Mouse (Mus musculus): ENCODE measurements around the gene E130309D02Rik. TPM values are rescaled to one million over a fixed set of nuclear protein-coding genes. Genes with fewer than 3 reads are reported as not detected.

The E130309D02Rik gene
- polyA plus RNA-seq, 1 experiment = 22.3 TPM

- no peak for TF ChIP-seq EP300 (IDR thresholded peaks at IDR 0.05; ENCODE audit: insufficient read depth, low read depth, low read length)
- no peak for TF ChIP-seq CTCF (IDR thresholded peaks at IDR 0.05; ENCODE audit: low read depth, low read length)
- TF ChIP-seq POLR2A (IDR thresholded peaks at IDR 0.05; ENCODE audit: insufficient read depth, low read length) = no peak
- Histone ChIP-seq H3K27me3 (ENCODE audit: control insufficient read depth, insufficient read depth, low read length, poor library complexity, severe bottlenecking) (no peaks in the 10 kb centered on the region), H3K9ac (ENCODE audit: low read depth, poor library complexity, severe bottlenecking) (peak overlapping the region; percentile 44; the same call in 1 of the 2 replicates), H3K36me3 (ENCODE audit: control insufficient read depth, insufficient read depth, low read length, poor library complexity, severe bottlenecking) (no peaks in the 10 kb centered on the region), H3K27ac (ENCODE audit: insufficient read depth, low read length) (no peak overlapping the region), H3K9me3 (replicated peaks; ENCODE audit: control insufficient read depth, insufficient read depth, low read length, poor library complexity, severe bottlenecking) (no peaks in the 10 kb centered on the region), H3K4me3 (ENCODE audit: low read depth, low read length) (peak overlapping the region; percentile 43), H3K4me1 (ENCODE audit: control insufficient read depth, insufficient read depth, low read length) (no peaks in the 10 kb centered on the region)
These were observed 42.4 kb upstream of the E130309D02Rik start for GRCm38 (mm10) chr5:143357564-143357963.

- H3K27me3 ChIP-seq (ENCODE audit: control insufficient read depth, insufficient read depth, low read length, poor library complexity, severe bottlenecking) = no peaks in the 10 kb centered on the region
- peak within 1 kb of the TSS; percentile 44; the same call in 1 of the 2 replicates for H3K9ac ChIP-seq (ENCODE audit: low read depth, poor library complexity, severe bottlenecking)
- no peaks in the 10 kb centered on the region for H3K9me3 ChIP-seq (replicated peaks; ENCODE audit: control insufficient read depth, insufficient read depth, low read length, poor library complexity, severe bottlenecking)
- TF ChIP-seq POLR2A (IDR thresholded peaks at IDR 0.05; ENCODE audit: insufficient read depth, low read length) = no peak
- TF ChIP-seq CTCF (IDR thresholded peaks at IDR 0.05; ENCODE audit: low read depth, low read length) = no peak
- TF ChIP-seq EP300 (IDR thresholded peaks at IDR 0.05; ENCODE audit: insufficient read depth, low read depth, low read length) = no peak
- H3K36me3 ChIP-seq (ENCODE audit: control insufficient read depth, insufficient read depth, low read length, poor library complexity, severe bottlenecking) = no peaks in the 10 kb centered on the region
- H3K4me1 ChIP-seq (ENCODE audit: control insufficient read depth, insufficient read depth, low read length) = no peaks in the 10 kb centered on the region
- H3K27ac ChIP-seq (ENCODE audit: insufficient read depth, low read length) = no peak within 1 kb of the TSS
- H3K4me3 ChIP-seq (ENCODE audit: low read depth, low read length) = peak within 1 kb of the TSS; percentile 43
These were observed 41.7 kb upstream of the E130309D02Rik start, which contains the start of gene Grid2ip for GRCm38 (mm10) chr5:143356686-143357388. TSS of gene Grid2ip (plus strand) at chr5:143357338.

GRCm38 (mm10) chr5:143356017-143356416, 40.9 kb upstream of the E130309D02Rik start:
- H3K4me1 ChIP-seq (ENCODE audit: control insufficient read depth, insufficient read depth, low read length) = no peaks in the 10 kb centered on the region
- no peak overlapping the region for H3K9ac ChIP-seq (ENCODE audit: low read depth, poor library complexity, severe bottlenecking)
- H3K4me3 ChIP-seq (ENCODE audit: low read depth, low read length) = no peak overlapping the region
- no peak for TF ChIP-seq CTCF (IDR thresholded peaks at IDR 0.05; ENCODE audit: low read depth, low read length)
- no peak for TF ChIP-seq EP300 (IDR thresholded peaks at IDR 0.05; ENCODE audit: insufficient read depth, low read depth, low read length)
- TF ChIP-seq POLR2A (IDR thresholded peaks at IDR 0.05; ENCODE audit: insufficient read depth, low read length) = no peak
- H3K36me3 ChIP-seq (ENCODE audit: control insufficient read depth, insufficient read depth, low read length, poor library complexity, severe bottlenecking) = no peaks in the 10 kb centered on the region
- H3K9me3 ChIP-seq (replicated peaks; ENCODE audit: control insufficient read depth, insufficient read depth, low read length, poor library complexity, severe bottlenecking) = no peaks in the 10 kb centered on the region
- H3K27ac ChIP-seq (ENCODE audit: insufficient read depth, low read length) = no peak overlapping the region
- H3K27me3 ChIP-seq (ENCODE audit: control insufficient read depth, insufficient read depth, low read length, poor library complexity, severe bottlenecking) = no peaks in the 10 kb centered on the region

- no peaks in the 10 kb centered on the region for H3K36me3 ChIP-seq (ENCODE audit: control insufficient read depth, insufficient read depth, low read length, poor library complexity, severe bottlenecking)
- H3K27me3 ChIP-seq (ENCODE audit: control insufficient read depth, insufficient read depth, low read length, poor library complexity, severe bottlenecking) = no peaks in the 10 kb centered on the region
- H3K27ac ChIP-seq (ENCODE audit: insufficient read depth, low read length) = no peak overlapping the region
- H3K9me3 ChIP-seq (replicated peaks; ENCODE audit: control insufficient read depth, insufficient read depth, low read length, poor library complexity, severe bottlenecking) = peaks cover 15% of the 10 kb centered on the region
- H3K4me1 ChIP-seq (ENCODE audit: control insufficient read depth, insufficient read depth, low read length) = no peaks in the 10 kb centered on the region
- TF ChIP-seq EP300 (IDR thresholded peaks at IDR 0.05; ENCODE audit: insufficient read depth, low read depth, low read length) (no peak), POLR2A (IDR thresholded peaks at IDR 0.05; ENCODE audit: insufficient read depth, low read length) (no peak), CTCF (IDR thresholded peaks at IDR 0.05; ENCODE audit: low read depth, low read length) (no peak)
- no peak overlapping the region for H3K4me3 ChIP-seq (ENCODE audit: low read depth, low read length)
- H3K9ac ChIP-seq (ENCODE audit: low read depth, poor library complexity, severe bottlenecking) = no peak overlapping the region
These were observed 31.2 kb upstream of the E130309D02Rik start for GRCm38 (mm10) chr5:143346367-143346766.

GRCm38 (mm10) chr5:143339603-143340002, 24.4 kb upstream of the E130309D02Rik start:
- no peak overlapping the region for H3K27ac ChIP-seq (ENCODE audit: insufficient read depth, low read length)
- H3K36me3 ChIP-seq (ENCODE audit: control insufficient read depth, insufficient read depth, low read length, poor library complexity, severe bottlenecking) = no peaks in the 10 kb centered on the region
- TF ChIP-seq EP300 (IDR thresholded peaks at IDR 0.05; ENCODE audit: insufficient read depth, low read depth, low read length) (no peak), CTCF (IDR thresholded peaks at IDR 0.05; ENCODE audit: low read depth, low read length) (no peak), POLR2A (IDR thresholded peaks at IDR 0.05; ENCODE audit: insufficient read depth, low read length) (no peak)
- H3K27me3 ChIP-seq (ENCODE audit: control insufficient read depth, insufficient read depth, low read length, poor library complexity, severe bottlenecking) = no peaks in the 10 kb centered on the region
- H3K9me3 ChIP-seq (replicated peaks; ENCODE audit: control insufficient read depth, insufficient read depth, low read length, poor library complexity, severe bottlenecking) = peaks cover 11% of the 10 kb centered on the region
- H3K4me3 ChIP-seq (ENCODE audit: low read depth, low read length) = no peak overlapping the region
- H3K9ac ChIP-seq (ENCODE audit: low read depth, poor library complexity, severe bottlenecking) = no peak overlapping the region
- no peaks in the 10 kb centered on the region for H3K4me1 ChIP-seq (ENCODE audit: control insufficient read depth, insufficient read depth, low read length)

GRCm38 (mm10) chr5:143336559-143336958, 21.4 kb upstream of the E130309D02Rik start:
- no peak overlapping the region for H3K9ac ChIP-seq (ENCODE audit: low read depth, poor library complexity, severe bottlenecking)
- H3K27me3 ChIP-seq (ENCODE audit: control insufficient read depth, insufficient read depth, low read length, poor library complexity, severe bottlenecking) = no peaks in the 10 kb centered on the region
- no peaks in the 10 kb centered on the region for H3K36me3 ChIP-seq (ENCODE audit: control insufficient read depth, insufficient read depth, low read length, poor library complexity, severe bottlenecking)
- TF ChIP-seq CTCF (IDR thresholded peaks at IDR 0.05; ENCODE audit: low read depth, low read length) = no peak
- TF ChIP-seq POLR2A (IDR thresholded peaks at IDR 0.05; ENCODE audit: insufficient read depth, low read length) = no peak
- TF ChIP-seq EP300 (IDR thresholded peaks at IDR 0.05; ENCODE audit: insufficient read depth, low read depth, low read length) = no peak
- H3K9me3 ChIP-seq (replicated peaks; ENCODE audit: control insufficient read depth, insufficient read depth, low read length, poor library complexity, severe bottlenecking) = no peaks in the 10 kb centered on the region
- no peak overlapping the region for H3K4me3 ChIP-seq (ENCODE audit: low read depth, low read length)
- H3K4me1 ChIP-seq (ENCODE audit: control insufficient read depth, insufficient read depth, low read length) = no peaks in the 10 kb centered on the region
- no peak overlapping the region for H3K27ac ChIP-seq (ENCODE audit: insufficient read depth, low read length)

Data from ES-Bruce4 (cell line).